In the genomic region with DNA sequence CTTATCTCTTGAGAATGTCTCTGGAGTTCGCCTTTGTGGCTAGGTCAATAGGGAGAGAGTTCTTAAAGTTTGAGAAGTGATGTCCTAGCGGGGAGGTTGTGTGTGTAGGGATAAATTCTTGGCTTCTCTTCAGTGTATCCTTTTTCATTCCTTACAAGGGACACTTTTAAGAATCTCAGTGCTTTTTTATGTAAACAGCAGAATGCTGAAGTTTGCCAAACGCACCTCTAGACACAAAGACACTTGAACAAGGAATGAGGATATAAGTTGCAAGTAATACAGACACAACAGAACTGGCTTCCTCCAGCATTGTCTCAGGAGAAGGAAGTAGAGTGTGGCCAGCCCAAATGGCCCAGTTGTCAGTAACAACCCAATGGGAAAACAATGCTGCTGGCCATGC, we compare ENCODE assay signal across 18 mouse cellular contexts.
"Had no signal": no experiment of that assay in that cellular context is flagged by ENCODE, and none has a peak within 500 bp of the region (broad histone marks: within the 10 kb centered on the region; RNA-seq: fewer than 3 reads in every experiment).

No protein-coding gene starts in this region.

- H3K4me3 ChIP-seq: liver, embryonic 12.5 days; midbrain, embryonic 10.5 days; midbrain, embryonic 12.5 days; myocyte; neural tube, embryonic 13.5 days; neural tube, embryonic 15.5 days had no signal

- H3K36me3 ChIP-seq: liver, embryonic 12.5 days; midbrain, embryonic 10.5 days; midbrain, embryonic 12.5 days; neural tube, embryonic 13.5 days; neural tube, embryonic 15.5 days had no signal

- H3K9ac ChIP-seq: liver, embryonic 12.5 days; liver, embryonic 14.5 days; lung, embryonic 14.5 days; midbrain, embryonic 12.5 days; neural tube, embryonic 13.5 days; neural tube, embryonic 15.5 days had no signal

- H3K4me2 ChIP-seq: liver, embryonic 12.5 days; lung, embryonic 14.5 days; midbrain, embryonic 12.5 days; neural tube, embryonic 13.5 days; neural tube, embryonic 15.5 days had no signal

- H3K9me3 ChIP-seq: liver, embryonic 12.5 days; midbrain, embryonic 10.5 days; midbrain, embryonic 12.5 days; neural tube, embryonic 13.5 days; neural tube, embryonic 15.5 days had no signal

- ATAC-seq: liver, embryonic 12.5 days; midbrain, embryonic 16.5 days had no signal

- DNase-seq: lung, embryonic 14.5 days; midbrain, embryonic 14.5 days; retina, postnatal 1 day; right cerebral cortex, adult 18-20 months; right cerebral cortex, postnatal 25 days; right cerebral cortex, postnatal 4 days; spleen, adult 18-20 months; thymus, adult 18-20 months; thymus, postnatal 14 days; thymus, postnatal 36 days had no signal

- H3K27me3 ChIP-seq: midbrain, embryonic 12.5 days; neural tube, embryonic 13.5 days; neural tube, embryonic 15.5 days had no signal

- H3K27ac ChIP-seq: liver, embryonic 12.5 days; liver, embryonic 14.5 days; midbrain, embryonic 10.5 days; midbrain, embryonic 12.5 days; neural tube, embryonic 13.5 days; neural tube, embryonic 15.5 days had no signal
